Mouse (Mus musculus) lung, adult 10 weeks (tissue): ENCODE results near the gene Hemgn. TPM values are rescaled to one million over a fixed set of nuclear protein-coding genes. Genes with fewer than 3 reads are reported as not detected.

Source experiments
- polyA plus RNA-seq: library from polyadenylated mRNA; stranded (reverse); fragments of 350-450 nt; fragmentation: Illumina TruSeq; extraction: RNeasy Lipid Tissue Mini Kit (QIAGEN cat#74804); gene quantifications from one replicate; pipeline ENCODE4 v1.2.3, GENCODE M21; 2014; ENCODE audit warnings: low read depth, low replicate concordance; ENCODE audit not compliant: insufficient read depth

The Hemgn gene
- polyA plus RNA-seq: not detected

GRCm38 (mm10) chr4:46413406-46413805 lies at the start of gene Hemgn:
Gene Hemgn (minus strand): TSS chr4:46413506.

GRCm38 (mm10) chr4:46450519-46451131 lies 37.3 kb upstream of the Hemgn start, which contains the start of gene Anp32b:
Gene Anp32b (plus strand): TSS chr4:46450902.

GRCm38 (mm10) chr4:46389013-46389611 lies 24.2 kb downstream of the Hemgn start, which contains the start of gene Trmo:
Gene Trmo (minus strand): TSS chr4:46389437.

Other genes starting within 250 kb of the Hemgn start
- 16.1 TPM for gene Xpa, start 217.2 kb downstream of the Hemgn start, polyA plus RNA-seq
- gene Foxe1, start 69.9 kb downstream of the Hemgn start, polyA plus RNA-seq: not detected
- gene Trmo, start 24.1 kb downstream of the Hemgn start, polyA plus RNA-seq: 6.9 TPM
- gene Anp32b, start 37.4 kb upstream of the Hemgn start, polyA plus RNA-seq: 95.5 TPM
- 30.4 TPM for gene Nans, start 75.7 kb upstream of the Hemgn start, polyA plus RNA-seq
- gene Trim14, start 122.6 kb upstream of the Hemgn start, polyA plus RNA-seq: 4.0 TPM
- gene Coro2a, start 188.7 kb upstream of the Hemgn start, polyA plus RNA-seq: 5.2 TPM
- 3.3 TPM for gene Tbc1d2, start 236.7 kb upstream of the Hemgn start, polyA plus RNA-seq